Mouse (Mus musculus) adrenal gland, postnatal 4 days (tissue): ENCODE results near the gene Gm867. TPM values are rescaled to one million over a fixed set of nuclear protein-coding genes. Genes with fewer than 3 reads are reported as not detected.

ENCODE experiments used
- DNase-seq, 2 experiments: peaks; one replicate each; pipeline ENCODE4 v3.0.0; 2021 to 2022; ENCODE audit warnings: low spot score in 2 of 2, mixed read lengths in 2 of 2
- total RNA-seq, 2 experiments: library from RNA; stranded (reverse); gene quantifications; 2 replicates each; pipeline ENCODE4 v1.2.3; 2021

Gene Gm867
- total RNA-seq, 2 experiments from 2014 or later: 0.90 to 1.8 TPM

GRCm38 (mm10) chr10:75897373-75897772, 43.1 kb downstream of the Gm867 start:
- DNase-seq: peak in 1 of 2 experiments; percentile 45

GRCm38 (mm10) chr10:75896208-75896607, 44.3 kb downstream of the Gm867 start:
- no peak for DNase-seq

GRCm38 (mm10) chr10:75895730-75896129, 44.7 kb downstream of the Gm867 start:
- DNase-seq: no peak

- no peak for DNase-seq
Measured at GRCm38 (mm10) chr10:75894601-75895000, 45.9 kb downstream of the Gm867 start.

GRCm38 (mm10) chr10:75893089-75893750, 47.3 kb downstream of the Gm867 start, which contains the start of gene Derl3:
Gene Derl3 (plus strand): TSS chr10:75893413.
- DNase-seq: peak; percentile 81 to 88

- no peak for DNase-seq
Measured at GRCm38 (mm10) chr10:75889406-75890153, 50.9 kb downstream of the Gm867 start.

Other genes with a start within 250 kb of the Gm867 start
- 10 to 100 TPM; 49.4 to 58.5 TPM for gene Cabin1, start 176.3 kb downstream of the Gm867 start, total RNA-seq
- 10 to 100 TPM; 57.0 to 67.9 TPM for gene Ddt, start 167.3 kb downstream of the Gm867 start, total RNA-seq
- gene Gm20441, start 159.7 kb downstream of the Gm867 start, total RNA-seq: under 1 TPM in 1 of 2 experiments, not detected in 1; 0.82 TPM
- gene Gstt3, start 159.3 kb downstream of the Gm867 start, total RNA-seq: 10 to 100 TPM; 12.7 to 21.7 TPM
- gene Gstt1, start 142.1 kb downstream of the Gm867 start, total RNA-seq: 10 to 100 TPM; 21.1 to 30.2 TPM
- gene Gstt4, start 118.1 kb downstream of the Gm867 start, total RNA-seq: not detected
- 10 to 100 TPM; 33.0 to 41.5 TPM for gene Gstt2, start 103.2 kb downstream of the Gm867 start, total RNA-seq
- 100 to 1,000 TPM; 294 to 301 TPM for gene Mif, start 80.4 kb downstream of the Gm867 start, total RNA-seq
- gene Derl3, start 47.3 kb downstream of the Gm867 start, total RNA-seq: 1 to 10 TPM; 3.0 to 6.0 TPM
- gene Smarcb1, start 19.1 kb downstream of the Gm867 start, total RNA-seq: 10 to 100 TPM; 91.2 to 95.2 TPM
- gene Chchd10, start 7.5 kb downstream of the Gm867 start, total RNA-seq: 100 to 1,000 TPM; 310 to 396 TPM
- gene Mmp11, start 4.2 kb downstream of the Gm867 start, total RNA-seq: 10 to 100 TPM; 14.7 to 19.0 TPM
- gene Vpreb3, start 2.4 kb upstream of the Gm867 start, total RNA-seq: under 1 TPM; 0.53 to 0.71 TPM
- gene Gm5134, start 13.8 kb upstream of the Gm867 start, total RNA-seq: under 1 TPM; 0.14 TPM
- gene Zfp280b, start 92.0 kb upstream of the Gm867 start, total RNA-seq: 10 to 100 TPM; 14.5 to 16.6 TPM
- gene Slc5a4b, start 170.3 kb upstream of the Gm867 start, total RNA-seq: not detected
- gene Slc5a4a, start 206.8 kb upstream of the Gm867 start, total RNA-seq: not detected